Mouse (Mus musculus): ENCODE measurements around the gene Lrrc45. TPM values are rescaled to one million over a fixed set of nuclear protein-coding genes. Genes with fewer than 3 reads are reported as not detected.
A peak's percentile ranks its signal among the peaks of the same experiment; 100 is the strongest.
"Not testable (repeated sequence)": the region's sequence is repeated elsewhere in the genome, so short reads cannot be mapped to it uniquely, and the experiment has no call there.

Gene Lrrc45
- total RNA-seq (2021) = 10 to 100 TPM; 61.1 to 71.1 TPM
- long read RNA-seq, transcript Lrrc45-201 (18 exons, 2,492 nt) = major isoform, 15 of 35 reads
- long read RNA-seq, partial matches to known transcripts = 3 of 35 reads
- long read RNA-seq, other reads (novel, unspliced or antisense) = 17 of 35 reads

- peak; percentile 96 to 97 for DNase-seq (ENCODE audit: low spot score in 2 of 2)
These were observed at the start of gene Lrrc45, which contains the start of gene Cenpx for GRCm38 (mm10) chr11:120713580-120714518. Lrrc45 (plus strand) TSS chr11:120713925. Cenpx (minus strand) TSS chr11:120713738.

GRCm38 (mm10) chr11:120665406-120665805 is 48.3 kb upstream of the Lrrc45 start:
- no peak for DNase-seq (ENCODE audit: low spot score in 2 of 2)

- DNase-seq (ENCODE audit: low spot score in 2 of 2) = no peak
These were observed 47.1 kb upstream of the Lrrc45 start for GRCm38 (mm10) chr11:120666617-120667016.

GRCm38 (mm10) chr11:120672687-120673593 is 40.8 kb upstream of the Lrrc45 start, which contains the start of gene Aspscr1:
Aspscr1 (plus strand) TSS chr11:120672973.
- DNase-seq (ENCODE audit: low spot score in 2 of 2) = peak; percentile 91 to 96

GRCm38 (mm10) chr11:120673594-120674122 is 40.1 kb upstream of the Lrrc45 start:
- DNase-seq (ENCODE audit: low spot score in 2 of 2) = no peak

- not testable (repeated sequence) for DNase-seq (ENCODE audit: low spot score in 2 of 2)
These were observed 37.9 kb upstream of the Lrrc45 start for GRCm38 (mm10) chr11:120675875-120676274.

- DNase-seq (ENCODE audit: low spot score in 2 of 2) = no peak
These were observed 36.8 kb upstream of the Lrrc45 start for GRCm38 (mm10) chr11:120676951-120677350.

GRCm38 (mm10) chr11:120679909-120680308 is 33.8 kb upstream of the Lrrc45 start:
- no peak for DNase-seq (ENCODE audit: low spot score in 2 of 2)

- no peak for DNase-seq (ENCODE audit: low spot score in 2 of 2)
These were observed 31.0 kb upstream of the Lrrc45 start for GRCm38 (mm10) chr11:120682683-120683082.

GRCm38 (mm10) chr11:120683536-120683935 is 30.2 kb upstream of the Lrrc45 start:
- DNase-seq (ENCODE audit: low spot score in 2 of 2) = no peak

GRCm38 (mm10) chr11:120684086-120684485 is 29.6 kb upstream of the Lrrc45 start:
- no peak for DNase-seq (ENCODE audit: low spot score in 2 of 2)

- DNase-seq (ENCODE audit: low spot score in 2 of 2) = no peak
These were observed 29.1 kb upstream of the Lrrc45 start for GRCm38 (mm10) chr11:120684660-120685059.

GRCm38 (mm10) chr11:120686650-120687272 is 27.0 kb upstream of the Lrrc45 start:
- DNase-seq (ENCODE audit: low spot score in 2 of 2) = no peak

GRCm38 (mm10) chr11:120689365-120689764 is 24.4 kb upstream of the Lrrc45 start:
- DNase-seq (ENCODE audit: low spot score in 2 of 2) = no peak

GRCm38 (mm10) chr11:120692471-120693011 is 21.2 kb upstream of the Lrrc45 start:
- DNase-seq (ENCODE audit: low spot score in 2 of 2) = peak in 1 of 2 experiments; percentile 42

GRCm38 (mm10) chr11:120693461-120693860 is 20.3 kb upstream of the Lrrc45 start:
- no peak for DNase-seq (ENCODE audit: low spot score in 2 of 2)

GRCm38 (mm10) chr11:120695184-120695583 is 18.5 kb upstream of the Lrrc45 start:
- no peak for DNase-seq (ENCODE audit: low spot score in 2 of 2)

GRCm38 (mm10) chr11:120695641-120696040 is 18.1 kb upstream of the Lrrc45 start:
- no peak for DNase-seq (ENCODE audit: low spot score in 2 of 2)

GRCm38 (mm10) chr11:120696568-120696967 is 17.2 kb upstream of the Lrrc45 start:
- DNase-seq (ENCODE audit: low spot score in 2 of 2) = no peak

- DNase-seq (ENCODE audit: low spot score in 2 of 2) = no peak
These were observed 16.0 kb upstream of the Lrrc45 start for GRCm38 (mm10) chr11:120697741-120698140.

Measured in layer of hippocampus, postnatal 10 days (tissue).